Mouse (Mus musculus): ENCODE measurements around the gene Adora3. TPM values are rescaled to one million over a fixed set of nuclear protein-coding genes. Genes with fewer than 3 reads are reported as not detected.
"Not testable (repeated sequence)": the region's sequence is repeated elsewhere in the genome, so short reads cannot be mapped to it uniquely, and the experiment has no call there.

Gene Adora3
- polyA plus RNA-seq, 1 experiment, result 0.39 TPM

- no peak for TF ChIP-seq CTCF (IDR thresholded peaks at IDR 0.05; ENCODE audit: extremely low read depth, insufficient read length, insufficient replicate concordance, low read depth, low read length)
- no peak for TF ChIP-seq POLR2A (IDR thresholded peaks at IDR 0.05; ENCODE audit: low read depth, low read length)
Measured at GRCm38 (mm10) chr3:105918355-105918745, 47.7 kb downstream of the Adora3 start.

DNA sequence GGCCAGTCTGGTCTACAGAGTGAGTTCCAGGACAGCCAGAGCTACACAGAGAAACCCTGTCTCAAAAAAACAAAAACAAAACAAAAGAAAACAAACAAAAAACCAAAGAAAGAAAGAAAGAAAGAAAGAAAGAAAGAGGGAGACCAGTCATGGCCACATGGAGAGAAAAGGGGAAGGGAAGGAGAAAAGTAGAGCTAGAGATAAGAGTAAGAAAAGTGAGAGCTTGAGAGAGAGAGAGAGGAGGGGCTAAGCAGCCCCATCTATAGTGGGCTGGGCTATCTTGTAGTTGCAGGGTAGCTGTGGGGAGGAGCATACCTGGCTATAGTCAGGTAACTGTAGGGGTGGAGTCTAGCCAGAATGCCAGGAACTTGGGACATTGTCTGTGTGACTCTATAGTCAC lies 50.1 kb downstream of the Adora3 start:
- not testable (repeated sequence) for H3K4me3 ChIP-seq (ENCODE audit: low read depth, low read length); H3K27me3 ChIP-seq (ENCODE audit: control insufficient read depth, insufficient read depth, low read length); H3K27ac ChIP-seq (ENCODE audit: insufficient read depth, low read depth, low read length); H3K36me3 ChIP-seq (ENCODE audit: control insufficient read depth, insufficient read depth, low read length); H3K4me1 ChIP-seq (ENCODE audit: control insufficient read depth, insufficient read depth, insufficient read length, low read length)

More at GRCm38 (mm10) chr3:105918355-105918745, 47.7 kb downstream of the Adora3 start:
- Histone ChIP-seq H3K36me3 (ENCODE audit: control insufficient read depth, insufficient read depth, low read length) (no peaks in the 10 kb centered on the region), H3K27me3 (ENCODE audit: control insufficient read depth, insufficient read depth, low read length) (no peaks in the 10 kb centered on the region), H3K4me1 (ENCODE audit: control insufficient read depth, insufficient read depth, insufficient read length, low read length) (no peaks in the 10 kb centered on the region; the same call in 1 of the 2 replicates), H3K4me3 (ENCODE audit: low read depth, low read length) (no peak overlapping the region), H3K27ac (ENCODE audit: insufficient read depth, low read depth, low read length) (no peak overlapping the region)
- 69% methylated on average over 3 of the region's 3 CpGs for WGBS

- no peak for TF ChIP-seq POLR2A (IDR thresholded peaks at IDR 0.05; ENCODE audit: low read depth, low read length)
- no peak for TF ChIP-seq CTCF (IDR thresholded peaks at IDR 0.05; ENCODE audit: extremely low read depth, insufficient read length, insufficient replicate concordance, low read depth, low read length)
- Histone ChIP-seq H3K4me1 (ENCODE audit: control insufficient read depth, insufficient read depth, insufficient read length, low read length) (no peaks in the 10 kb centered on the region; the same call in 1 of the 2 replicates), H3K27ac (ENCODE audit: insufficient read depth, low read depth, low read length) (no peak overlapping the region), H3K36me3 (ENCODE audit: control insufficient read depth, insufficient read depth, low read length) (no peaks in the 10 kb centered on the region), H3K4me3 (ENCODE audit: low read depth, low read length) (no peak overlapping the region), H3K27me3 (ENCODE audit: control insufficient read depth, insufficient read depth, low read length) (no peaks in the 10 kb centered on the region)
- WGBS, result 39% methylated on average over 2 of the region's 2 CpGs
Measured at GRCm38 (mm10) chr3:105921959-105922358, 51.3 kb downstream of the Adora3 start.

- Histone ChIP-seq H3K27me3 (ENCODE audit: control insufficient read depth, insufficient read depth, low read length) (no peaks in the 10 kb centered on the region), H3K4me3 (ENCODE audit: low read depth, low read length) (no peak overlapping the region), H3K4me1 (ENCODE audit: control insufficient read depth, insufficient read depth, insufficient read length, low read length) (no peaks in the 10 kb centered on the region), H3K36me3 (ENCODE audit: control insufficient read depth, insufficient read depth, low read length) (no peaks in the 10 kb centered on the region), H3K27ac (ENCODE audit: insufficient read depth, low read depth, low read length) (no peak overlapping the region)
- TF ChIP-seq POLR2A (IDR thresholded peaks at IDR 0.05; ENCODE audit: low read depth, low read length), result no peak
- no peak for TF ChIP-seq CTCF (IDR thresholded peaks at IDR 0.05; ENCODE audit: extremely low read depth, insufficient read length, insufficient replicate concordance, low read depth, low read length)
- 82% methylated on average over 9 of the region's 9 CpGs for WGBS
Measured at GRCm38 (mm10) chr3:105924616-105925015, 54.0 kb downstream of the Adora3 start.

GRCm38 (mm10) chr3:105927561-105928194 lies 57.0 kb downstream of the Adora3 start:
- Histone ChIP-seq H3K27ac (ENCODE audit: insufficient read depth, low read depth, low read length) (no peak overlapping the region), H3K4me1 (ENCODE audit: control insufficient read depth, insufficient read depth, insufficient read length, low read length) (no peaks in the 10 kb centered on the region), H3K36me3 (ENCODE audit: control insufficient read depth, insufficient read depth, low read length) (no peaks in the 10 kb centered on the region), H3K27me3 (ENCODE audit: control insufficient read depth, insufficient read depth, low read length) (no peaks in the 10 kb centered on the region), H3K4me3 (ENCODE audit: low read depth, low read length) (no peak overlapping the region)
- TF ChIP-seq CTCF (IDR thresholded peaks at IDR 0.05; ENCODE audit: extremely low read depth, insufficient read length, insufficient replicate concordance, low read depth, low read length) (no peak), POLR2A (IDR thresholded peaks at IDR 0.05; ENCODE audit: low read depth, low read length) (no peak)
- 78% methylated on average over 7 of the region's 7 CpGs for WGBS

GRCm38 (mm10) chr3:105928195-105928569 lies 57.5 kb downstream of the Adora3 start:
- Histone ChIP-seq H3K4me1 (ENCODE audit: control insufficient read depth, insufficient read depth, insufficient read length, low read length) (no peaks in the 10 kb centered on the region), H3K36me3 (ENCODE audit: control insufficient read depth, insufficient read depth, low read length) (no peaks in the 10 kb centered on the region), H3K4me3 (ENCODE audit: low read depth, low read length) (no peak overlapping the region), H3K27ac (ENCODE audit: insufficient read depth, low read depth, low read length) (no peak overlapping the region), H3K27me3 (ENCODE audit: control insufficient read depth, insufficient read depth, low read length) (no peaks in the 10 kb centered on the region)
- TF ChIP-seq CTCF (IDR thresholded peaks at IDR 0.05; ENCODE audit: extremely low read depth, insufficient read length, insufficient replicate concordance, low read depth, low read length), result no peak
- TF ChIP-seq POLR2A (IDR thresholded peaks at IDR 0.05; ENCODE audit: low read depth, low read length), result no peak
- WGBS, result 81% methylated on average over 3 of the region's 3 CpGs

DNA sequence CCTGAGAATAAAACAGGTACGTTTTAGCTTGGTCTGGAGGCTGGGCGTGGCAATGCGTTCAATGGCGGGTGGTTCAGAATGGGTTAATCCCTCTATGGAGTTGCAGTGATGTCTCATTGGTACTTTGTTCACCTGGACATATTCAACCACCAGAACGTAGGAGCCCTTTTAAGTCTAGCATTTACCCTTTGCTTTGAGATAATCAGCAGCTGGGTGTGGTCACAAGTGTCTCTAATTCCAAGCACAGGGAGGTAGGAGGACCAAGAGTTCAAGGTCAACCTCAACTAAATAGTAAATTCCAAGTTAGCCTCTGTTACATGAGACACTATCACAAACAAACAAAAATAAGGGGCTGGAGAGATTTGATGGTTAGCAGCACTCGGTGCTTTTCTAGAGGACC lies 58.1 kb downstream of the Adora3 start:
- no peak for TF ChIP-seq POLR2A (IDR thresholded peaks at IDR 0.05; ENCODE audit: low read depth, low read length)
- TF ChIP-seq CTCF (IDR thresholded peaks at IDR 0.05; ENCODE audit: extremely low read depth, insufficient read length, insufficient replicate concordance, low read depth, low read length), result no peak
- Histone ChIP-seq H3K4me3 (ENCODE audit: low read depth, low read length) (no peak overlapping the region), H3K36me3 (ENCODE audit: control insufficient read depth, insufficient read depth, low read length) (no peaks in the 10 kb centered on the region), H3K4me1 (ENCODE audit: control insufficient read depth, insufficient read depth, insufficient read length, low read length) (no peaks in the 10 kb centered on the region), H3K27me3 (ENCODE audit: control insufficient read depth, insufficient read depth, low read length) (no peaks in the 10 kb centered on the region), H3K27ac (ENCODE audit: insufficient read depth, low read depth, low read length) (no peak overlapping the region)
- WGBS, result 65% methylated on average over 6 of the region's 6 CpGs
